Mouse (Mus musculus): ENCODE measurements around the gene Crybb1. TPM values are rescaled to one million over a fixed set of nuclear protein-coding genes. Genes with fewer than 3 reads are reported as not detected.

Crybb1 gene
- polyA plus RNA-seq, 1 experiment from 2014 or later: 2.5 TPM

DNA sequence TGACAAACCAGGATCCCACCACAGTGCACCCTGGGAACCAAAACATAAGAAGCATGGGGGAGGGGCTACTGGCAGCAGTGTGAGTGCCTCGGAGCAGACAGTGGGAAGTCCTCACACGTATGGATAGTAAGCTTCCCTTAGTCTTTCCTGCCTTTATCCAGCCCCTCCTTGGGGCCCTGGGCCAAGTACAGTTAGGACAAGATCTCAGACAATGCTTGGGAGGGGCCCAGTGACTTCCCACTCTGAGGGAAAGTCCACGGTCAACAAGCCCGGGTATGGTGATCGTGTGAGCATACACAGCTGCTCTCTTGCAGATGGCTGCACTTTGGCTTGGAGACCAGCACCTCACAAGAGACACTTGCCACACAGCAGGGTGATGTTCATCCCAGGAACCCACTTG, 61.7 kb downstream of the Crybb1 start:
- peaks cover 21% of the 10 kb centered on the region for H3K36me3 ChIP-seq (ENCODE audit: control insufficient read depth, insufficient read depth, low read length)
- H3K27me3 ChIP-seq (replicated peaks; ENCODE audit: control insufficient read depth, insufficient read depth, low read length): no peaks in the 10 kb centered on the region
- H3K27ac ChIP-seq (ENCODE audit: low read depth, low read length): no peak overlapping the region
- no peak overlapping the region for H3K9ac ChIP-seq (ENCODE audit: low read length)
- no peak overlapping the region for H3K4me3 ChIP-seq (ENCODE audit: low read depth, low read length)
- WGBS: 69% methylated on average over 5 of the region's 5 CpGs
- no peaks in the 10 kb centered on the region for H3K4me1 ChIP-seq (ENCODE audit: control insufficient read depth, insufficient read depth, low read length)
- no peak overlapping the region for H3K4me2 ChIP-seq (ENCODE audit: low read length)
- no peak for ATAC-seq
- no peaks in the 10 kb centered on the region for H3K9me3 ChIP-seq (replicated peaks; ENCODE audit: control insufficient read depth, low read length)
- DNase-seq (ENCODE audit: low spot score): no peak

Other genes with a start within 250 kb of the Crybb1 start
- gene Cryba4, start 3.3 kb upstream of the Crybb1 start, polyA plus RNA-seq (2014; fragmentation: Nextera tagmentation; extraction: Ambion mirVana): 1.4 and 2.2 TPM in 2 replicates
- gene Tpst2, start 20.9 kb downstream of the Crybb1 start, polyA plus RNA-seq (2014; fragmentation: Nextera tagmentation; extraction: Ambion mirVana): 29.5 and 30.6 TPM in 2 replicates
- 19.0 and 25.2 TPM in 2 replicates for gene Tfip11, start 70.5 kb downstream of the Crybb1 start, polyA plus RNA-seq (2014; fragmentation: Nextera tagmentation; extraction: Ambion mirVana)
- gene Srrd, start 87.2 kb downstream of the Crybb1 start, polyA plus RNA-seq (2014; fragmentation: Nextera tagmentation; extraction: Ambion mirVana): 49.1 and 58.8 TPM in 2 replicates
- gene Hps4, start 87.3 kb downstream of the Crybb1 start, polyA plus RNA-seq (2014; fragmentation: Nextera tagmentation; extraction: Ambion mirVana): 26.2 and 27.0 TPM in 2 replicates
- gene Gm6583, start 100.2 kb downstream of the Crybb1 start, polyA plus RNA-seq (2014; fragmentation: Nextera tagmentation; extraction: Ambion mirVana): 0.08 and 0.10 TPM in 2 replicates
- 31.6 and 37.9 TPM in 2 replicates for gene Asphd2, start 139.1 kb downstream of the Crybb1 start, polyA plus RNA-seq (2014; fragmentation: Nextera tagmentation; extraction: Ambion mirVana)
- 0.09 and 0.27 TPM in 2 replicates for gene Gm6588, start 193.6 kb downstream of the Crybb1 start, polyA plus RNA-seq (2014; fragmentation: Nextera tagmentation; extraction: Ambion mirVana)

Data from forebrain, embryonic 14.5 days (tissue).